Mouse (Mus musculus) natural killer cell, adult 2 months (primary cell): ENCODE results near the gene Smco3.
"Not testable (repeated sequence)": the region's sequence is repeated elsewhere in the genome, so short reads cannot be mapped to it uniquely, and the experiment has no call there.

Source experiments
- DNase-seq, 2 experiments: peaks; one replicate each; pipeline ENCODE4 v3.0.0; 2022; ENCODE audit warnings: low spot score in 2 of 2

The Smco3 gene

DNA sequence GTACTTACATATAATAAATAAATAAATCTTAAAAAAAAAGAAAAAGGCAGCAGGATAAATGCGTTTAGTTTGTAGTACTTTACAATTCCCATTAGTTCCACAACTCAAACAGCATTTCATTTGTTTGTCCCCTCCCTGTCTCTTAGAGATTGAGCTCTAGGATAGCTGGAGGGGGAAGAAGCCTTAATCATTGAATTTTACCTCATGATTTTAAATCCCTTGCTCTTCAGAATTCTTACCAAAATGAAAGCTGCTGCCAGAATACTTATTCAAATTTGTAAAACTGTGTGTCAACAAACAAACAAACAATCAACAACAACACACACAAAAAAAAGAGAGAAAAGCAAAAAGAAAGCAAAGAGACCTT lies 29.9 kb downstream of the Smco3 start:
- no peak for DNase-seq

GRCm38 (mm10) chr6:136804705-136805408 lies 30.4 kb downstream of the Smco3 start:
- DNase-seq, result peak in 1 of 2 experiments; percentile 6

- DNase-seq, result peak; percentile 86 to 90
Measured at GRCm38 (mm10) chr6:136803739-136804633, 31.3 kb downstream of the Smco3 start, which contains the start of gene Hist4h4. TSS of gene Hist4h4 (minus strand) at chr6:136804415.

DNA sequence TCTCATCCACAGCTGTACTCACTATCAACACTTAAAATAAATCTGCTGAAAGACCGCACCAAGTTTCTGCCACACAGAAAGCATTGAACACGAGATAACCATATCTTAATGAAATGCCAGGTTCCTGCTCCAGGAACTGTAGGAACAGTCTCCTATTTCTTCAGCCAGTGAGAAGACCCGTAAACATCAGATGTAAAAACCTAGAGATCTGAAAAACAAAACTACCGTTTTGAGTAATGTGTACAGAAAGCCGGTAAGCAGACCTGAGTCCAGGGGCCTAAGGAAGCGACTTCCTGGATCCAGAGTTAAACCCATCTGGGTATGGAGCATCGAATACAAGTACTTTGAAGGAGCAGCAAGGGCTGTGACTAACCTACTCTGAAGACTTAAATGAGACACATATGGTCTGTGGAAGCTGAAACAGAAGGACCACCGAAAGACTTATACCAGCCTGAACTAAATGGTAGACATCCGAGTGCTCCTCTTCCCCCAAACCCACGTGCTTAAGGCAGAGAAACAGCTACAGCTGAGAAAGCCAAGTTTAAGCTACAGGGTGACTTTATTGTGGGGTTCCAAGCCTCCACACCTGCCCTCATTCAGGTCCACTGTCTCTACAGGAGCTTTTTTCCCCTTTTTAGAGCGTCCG lies 32.0 kb downstream of the Smco3 start:
- no peak for DNase-seq

- DNase-seq, result no peak
Measured at GRCm38 (mm10) chr6:136801274-136801673, 34.0 kb downstream of the Smco3 start.

DNA sequence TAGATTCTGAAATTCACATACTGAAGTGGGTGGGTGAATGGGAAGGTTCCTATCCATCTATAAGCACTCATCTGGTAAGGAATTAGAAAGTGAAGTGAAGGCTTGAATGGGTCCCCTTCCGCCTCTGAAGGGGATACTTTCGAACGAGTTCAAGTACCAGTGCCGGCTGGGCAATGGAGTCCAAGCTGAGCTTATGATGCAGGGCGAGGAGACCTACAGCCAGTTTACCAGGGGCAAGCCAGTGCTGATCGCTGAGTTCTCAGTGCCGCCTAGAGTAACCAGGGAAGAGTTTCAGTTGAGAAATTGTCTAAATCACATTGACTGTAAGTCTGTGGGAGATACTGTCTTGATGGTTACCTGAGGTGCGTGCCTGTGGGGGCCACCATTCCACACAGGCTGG lies 34.5 kb downstream of the Smco3 start:
- DNase-seq, result no peak

DNA sequence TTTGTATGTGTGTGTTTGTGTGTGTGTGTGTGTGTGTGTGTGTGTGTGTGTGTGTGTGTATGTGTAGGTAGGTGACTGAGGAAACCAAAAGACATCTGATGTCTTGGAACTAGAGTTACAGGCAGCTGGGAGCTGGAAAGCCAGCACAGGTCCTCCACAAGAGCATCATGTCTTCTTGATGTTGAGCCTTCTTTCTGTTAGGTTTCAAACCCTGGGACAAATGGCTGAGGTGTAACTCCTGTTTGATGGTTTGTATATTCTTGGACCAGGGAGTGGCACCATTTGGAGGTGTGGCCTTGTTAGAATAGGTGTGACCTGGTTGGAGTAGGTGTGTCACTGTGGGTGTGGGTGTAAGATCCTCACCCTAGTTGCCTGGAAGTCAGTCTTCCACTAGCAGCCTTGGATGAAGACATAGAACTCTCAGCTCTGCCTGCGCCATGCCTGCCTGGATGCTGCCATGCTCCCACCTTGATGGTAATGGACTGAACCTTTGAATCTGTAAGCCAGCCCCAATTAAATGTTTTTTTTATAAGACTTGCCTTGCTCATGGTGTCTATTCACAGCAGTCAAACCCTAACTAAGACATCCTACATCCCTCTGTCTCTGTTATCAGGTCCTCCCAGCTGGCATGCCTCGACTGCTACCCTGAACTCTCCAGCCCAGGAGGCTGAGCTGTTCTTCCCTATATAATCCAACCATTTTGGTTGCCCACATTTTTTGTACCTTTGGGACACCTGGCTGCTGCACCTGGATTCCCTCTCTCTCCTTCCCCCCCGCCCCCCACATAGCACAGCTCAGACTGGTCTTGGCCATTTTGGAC lies 37.2 kb downstream of the Smco3 start:
- not testable (repeated sequence) for DNase-seq

DNA sequence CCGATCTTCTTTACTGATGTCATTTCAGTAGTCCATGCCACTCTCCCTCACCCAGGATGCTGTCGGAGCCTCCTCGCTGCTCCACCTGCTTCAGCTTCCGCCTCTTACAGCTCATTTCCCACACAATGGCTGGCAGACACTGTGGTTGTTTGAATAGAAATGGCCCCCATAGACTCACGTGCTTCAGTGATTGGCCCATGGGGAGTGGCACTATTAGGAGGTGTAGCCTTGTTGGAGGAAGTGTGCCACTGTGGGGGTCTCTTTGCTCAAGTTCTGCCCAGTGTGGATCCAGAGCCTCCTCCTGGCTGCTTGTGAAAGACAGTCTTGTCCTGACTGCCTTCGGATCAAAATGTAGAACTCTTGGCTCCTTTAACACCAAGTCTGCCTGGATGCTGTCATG lies 39.4 kb downstream of the Smco3 start:
- no peak for DNase-seq

- no peak for DNase-seq
Measured at GRCm38 (mm10) chr6:136795110-136795509, 40.1 kb downstream of the Smco3 start.

- DNase-seq, result no peak
Measured at GRCm38 (mm10) chr6:136793831-136794525, 41.3 kb downstream of the Smco3 start.

GRCm38 (mm10) chr6:136792884-136793758 lies 42.1 kb downstream of the Smco3 start:
- no peak for DNase-seq

GRCm38 (mm10) chr6:136789391-136789971 lies 45.8 kb downstream of the Smco3 start:
- no peak for DNase-seq

- DNase-seq, result no peak
Measured at GRCm38 (mm10) chr6:136782761-136783160, 52.5 kb downstream of the Smco3 start.

- DNase-seq, result no peak
Measured at GRCm38 (mm10) chr6:136782146-136782545, 53.1 kb downstream of the Smco3 start.

DNA sequence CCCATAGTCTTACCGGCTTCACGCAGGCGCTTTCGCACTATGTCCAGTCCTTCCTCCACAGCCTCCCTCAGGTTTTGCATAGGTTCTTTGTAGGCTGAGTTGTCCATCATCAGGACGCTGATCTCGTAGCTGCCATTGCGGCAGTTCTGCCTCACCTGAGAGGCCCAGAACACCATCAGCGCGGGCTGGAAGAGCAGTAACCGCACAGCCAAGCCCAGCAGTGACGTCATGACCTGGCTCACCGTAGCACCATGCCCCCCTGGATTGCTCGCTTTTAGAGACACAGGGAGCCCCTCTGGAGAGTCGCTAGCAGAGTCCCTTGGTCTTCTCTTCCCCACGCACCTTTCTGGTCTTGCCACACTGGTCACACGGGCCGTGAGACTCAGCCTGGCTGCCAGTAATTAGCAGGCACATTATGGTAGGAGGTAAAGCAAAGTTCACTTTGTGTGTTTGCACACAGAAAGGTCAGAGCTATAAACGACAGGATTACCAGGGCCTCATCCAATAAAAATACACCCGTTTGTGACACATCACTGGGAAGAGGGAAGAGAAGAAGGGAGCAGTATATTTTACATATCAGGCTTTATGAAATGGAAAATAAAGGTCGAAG lies 53.8 kb downstream of the Smco3 start, which contains the start of gene Gucy2c:
Gene Gucy2c, minus strand, starts transcription at position 389 of the 610 bp plus-strand sequence.
- DNase-seq, result no peak
